Mouse (Mus musculus): ENCODE results near the gene Smtnl2.

DNA sequence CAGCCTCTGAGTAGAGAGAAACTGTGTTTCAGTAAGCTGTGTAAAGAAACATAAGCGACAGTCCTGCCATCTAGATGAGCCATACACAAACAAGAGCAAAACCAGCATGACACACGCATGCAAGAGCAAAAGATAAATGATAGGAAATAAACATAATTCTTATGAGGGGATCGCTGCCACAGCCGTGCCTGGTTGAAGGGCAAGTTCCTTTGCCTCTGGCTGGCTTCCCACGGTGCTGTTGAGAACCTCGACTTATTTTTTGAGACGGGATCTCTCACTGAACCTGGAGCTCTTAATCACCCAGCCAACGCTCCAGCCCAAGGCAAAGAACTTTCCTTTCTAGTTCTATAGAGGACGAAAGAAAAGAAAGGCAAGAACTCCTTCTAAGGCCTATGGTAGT, 45.4 kb downstream of the Smtnl2 start:
- TF ChIP-seq CTCF (IDR thresholded peaks at IDR 0.05; ENCODE audit: low read depth) (no peak), EP300 (IDR thresholded peaks at IDR 0.05; ENCODE audit: low read depth) (no peak)
